Mouse (Mus musculus) liver, postnatal 0 days (tissue): Measurements from ENCODE around the gene Mospd1. TPM values are rescaled to one million over a fixed set of nuclear protein-coding genes. Genes with fewer than 3 reads are reported as not detected.

Experiments used
- ATAC-seq: fragments of 200-750 bp; cut with Nextera tagmentation; 2 replicates; pipeline ENCODE4 v1.8.0; 2017; ENCODE audit warnings: mild to moderate bottlenecking, moderate library complexity
- DNase-seq: peaks from one replicate; pipeline ENCODE4 v3.0.0-alpha.2; 2016
- H3K27ac ChIP-seq: fragments of 300-500 bp; sonication (generic); 2 replicates; pipeline ENCODE4 v1.5.1; 2014; ENCODE audit warnings: antibody characterized with exemption, moderate library complexity, mild to moderate bottlenecking, low read depth
- H3K27me3 ChIP-seq: fragments of 300-500 bp; sonication (generic); 2 replicates; pipeline ENCODE4 v1.6.1; 2014; ENCODE audit warnings: low read length, control low read depth, mixed read lengths; ENCODE audit not compliant: insufficient read depth
- H3K36me3 ChIP-seq: fragments of 300-500 bp; sonication (generic); replicated peaks from 2 replicates; pipeline ENCODE4 v1.6.1; 2014; ENCODE audit warnings: mild to moderate bottlenecking, control low read depth, low read length, moderate library complexity, mixed read lengths; ENCODE audit not compliant: insufficient read depth
- H3K4me1 ChIP-seq: fragments of 300-500 bp; sonication (generic); 2 replicates; pipeline ENCODE4 v1.6.1; 2014; ENCODE audit warnings: antibody characterized with exemption, mild to moderate bottlenecking, control low read depth; ENCODE audit not compliant: insufficient read depth
- H3K4me2 ChIP-seq: fragments of 300-500 bp; sonication (generic); 2 replicates; pipeline ENCODE4 v1.6.1; 2014; ENCODE audit warnings: low read depth, mild to moderate bottlenecking, low read length, moderate library complexity, mixed read lengths
- H3K4me3 ChIP-seq: fragments of 300-500 bp; sonication (generic); 2 replicates; pipeline ENCODE4 v1.5.1; 2014; ENCODE audit warnings: low read depth, low read length
- H3K9ac ChIP-seq: fragments of 300-500 bp; sonication (generic); replicated peaks from 2 replicates; pipeline ENCODE4 v1.6.1; 2014; ENCODE audit warnings: mild to moderate bottlenecking, moderate library complexity
- H3K9me3 ChIP-seq: fragments of 300-500 bp; sonication (generic); 2 replicates; pipeline ENCODE4 v1.6.1; 2016; ENCODE audit warnings: mild to moderate bottlenecking, control low read depth, low read length, mixed read lengths
- CTCF ChIP-seq: sonication (generic); IDR thresholded peaks from 2 replicates; pipeline ENCODE4 v1.5.1; 2016; ENCODE audit warnings: antibody characterized with exemption, low read depth
- EP300 ChIP-seq: IDR thresholded peaks from 2 replicates; pipeline ENCODE4 v1.6.1; 2016; ENCODE audit warnings: antibody characterized with exemption, low read depth, mild to moderate bottlenecking
- WGBS: fragments of 180-500 bp; shearing (Covaris S2); extraction: QIAGEN DNeasy Blood & Tissue Kit; methylation state at CpG from one replicate; pipeline ENCODE4 v1.1.7; 2014; ENCODE audit not compliant: insufficient replicate concordance; 5-methylcytosine and 5-hydroxymethylcytosine counted together
- polyA plus RNA-seq: library from polyadenylated mRNA; unstranded; fragments of >200 nt; fragmentation: Nextera tagmentation; extraction: Ambion mirVana; gene quantifications from 2 replicates; pipeline ENCODE4 v1.2.1, GENCODE M21; 2015

Gene Mospd1
- polyA plus RNA-seq: 19.8 and 21.5 TPM in 2 replicates

DNA sequence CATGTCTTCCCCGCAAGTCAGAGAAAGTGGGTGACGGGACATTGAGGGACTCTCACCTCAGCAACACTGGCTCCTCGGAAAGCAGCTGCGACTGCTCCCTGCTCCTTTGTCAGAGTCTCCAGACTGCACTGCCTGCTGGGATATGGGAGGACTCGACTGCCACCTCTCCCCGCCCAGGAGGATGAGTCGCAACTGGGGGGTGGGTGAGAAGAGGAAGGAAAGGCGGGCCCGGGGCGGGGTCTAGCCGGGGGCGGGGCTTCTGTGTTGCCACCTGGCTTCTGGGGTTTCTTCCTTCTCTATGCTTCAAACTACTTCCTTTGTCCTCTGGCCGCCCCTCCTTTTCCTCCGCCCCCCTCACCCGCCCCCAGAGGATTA lies at the start of gene Mospd1:
Mospd1 (minus strand) TSS at position 137 of the 375 bp plus-strand sequence.
- DNase-seq (peak; percentile 93), ATAC-seq (peak; percentile 92)
- H3K27ac ChIP-seq: peak within 1 kb of the TSS; percentile 80
- no peak for TF ChIP-seq EP300
- no peak for TF ChIP-seq CTCF
- 19% methylated on average over 13 of the region's 15 CpGs for WGBS
- H3K4me2 ChIP-seq: peak within 1 kb of the TSS; percentile 75
- no peaks in the 10 kb centered on the region for H3K9me3 ChIP-seq
- peaks cover 9% of the 10 kb centered on the region; the same call in 1 of the 2 replicates for H3K4me1 ChIP-seq
- no peaks in the 10 kb centered on the region for H3K27me3 ChIP-seq
- peak within 1 kb of the TSS; percentile 80 for H3K9ac ChIP-seq
- no peaks in the 10 kb centered on the region for H3K36me3 ChIP-seq
- H3K4me3 ChIP-seq: peak within 1 kb of the TSS; percentile 70

DNA sequence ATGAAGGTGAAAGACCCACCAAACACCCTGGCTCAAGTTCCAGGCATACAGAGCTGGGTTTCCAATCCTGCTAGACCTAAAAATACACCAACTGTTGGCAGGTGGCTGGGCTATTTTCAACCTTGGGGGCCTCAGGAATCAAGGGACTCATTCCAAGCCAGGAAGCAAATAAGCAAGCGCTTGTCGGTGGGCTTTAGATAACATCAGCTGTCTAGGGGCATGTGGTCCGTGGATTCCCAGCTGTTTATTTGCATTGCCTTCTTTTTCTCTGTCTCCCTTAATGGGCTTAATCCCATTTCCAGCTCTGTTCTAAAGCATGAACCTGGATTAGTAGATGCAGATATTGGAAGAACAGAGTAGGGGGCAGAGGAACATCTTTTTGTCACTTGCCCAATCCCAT lies 16.1 kb upstream of the Mospd1 start:
- Histone ChIP-seq H3K4me2 (no peak overlapping the region), H3K4me1 (no peaks in the 10 kb centered on the region), H3K4me3 (no peak overlapping the region), H3K27ac (no peak overlapping the region), H3K27me3 (no peaks in the 10 kb centered on the region), H3K9ac (no peak overlapping the region), H3K36me3 (no peaks in the 10 kb centered on the region), H3K9me3 (no peaks in the 10 kb centered on the region)
- WGBS: 52% methylated on average over 3 of the region's 3 CpGs
- DNase-seq (no peak), ATAC-seq (no peak)
- TF ChIP-seq EP300 (no peak), CTCF (no peak)

GRCm38 (mm10) chrX:53383122-53383521 lies 12.8 kb upstream of the Mospd1 start:
- no peaks in the 10 kb centered on the region for H3K9me3 ChIP-seq
- H3K4me2 ChIP-seq: no peak overlapping the region
- no peaks in the 10 kb centered on the region for H3K27me3 ChIP-seq
- no peak for TF ChIP-seq CTCF
- TF ChIP-seq EP300: no peak
- peak; percentile 12 for DNase-seq
- 39% methylated on average over 3 of the region's 3 CpGs for WGBS
- ATAC-seq: peak; percentile 29; the same call in 1 of the 2 replicates
- no peaks in the 10 kb centered on the region for H3K4me1 ChIP-seq
- H3K9ac ChIP-seq: no peak overlapping the region
- no peak overlapping the region for H3K4me3 ChIP-seq
- no peak overlapping the region for H3K27ac ChIP-seq
- no peaks in the 10 kb centered on the region for H3K36me3 ChIP-seq

DNA sequence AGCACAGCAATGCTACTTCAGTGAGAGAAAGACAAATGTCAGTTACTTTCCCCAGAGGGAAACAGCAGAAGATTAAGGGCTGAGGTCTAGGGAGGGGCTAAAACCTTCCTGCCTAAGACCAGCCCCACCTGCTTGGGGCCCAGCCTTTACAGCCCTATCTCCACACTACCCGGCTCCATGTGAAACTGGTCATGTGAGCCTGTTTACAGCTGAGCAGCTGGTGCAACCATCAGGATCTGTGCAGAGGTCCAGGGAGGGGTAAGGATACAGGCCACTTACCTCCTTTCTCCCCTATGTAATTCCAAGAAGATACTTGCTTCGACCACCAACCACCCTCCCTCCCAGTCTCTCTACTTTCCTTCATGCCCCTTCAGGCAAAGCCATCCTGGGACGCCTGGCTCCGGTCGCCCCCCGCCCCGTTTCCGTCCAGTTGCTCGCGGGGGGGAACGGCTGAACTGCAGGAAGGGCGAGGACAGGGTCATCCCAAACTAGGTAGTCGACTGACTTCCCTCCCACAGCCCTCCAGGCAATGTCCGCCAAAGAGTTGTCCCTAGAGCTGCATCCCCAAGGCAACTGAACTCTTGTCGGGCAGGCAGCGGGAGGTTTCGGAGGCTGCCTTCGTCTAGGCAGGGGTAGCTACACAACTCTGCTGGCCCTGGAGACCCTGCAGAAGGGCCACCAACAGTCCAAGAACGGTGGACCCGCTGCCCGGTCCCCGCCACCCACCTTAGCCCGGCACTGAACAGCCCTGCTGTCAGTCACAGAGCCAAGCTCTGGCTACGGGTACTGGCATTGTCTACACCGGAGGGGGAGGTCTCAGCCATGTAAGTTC lies 552 bp downstream of the Mospd1 start:
- Histone ChIP-seq H3K4me1 (peaks cover 9% of the 10 kb centered on the region; the same call in 1 of the 2 replicates), H3K27me3 (no peaks in the 10 kb centered on the region), H3K36me3 (no peaks in the 10 kb centered on the region), H3K9me3 (no peaks in the 10 kb centered on the region), H3K9ac (peak overlapping the region; percentile 80), H3K27ac (peak overlapping the region; percentile 80), H3K4me2 (peak overlapping the region; percentile 75), H3K4me3 (peak overlapping the region; percentile 70)
- TF ChIP-seq EP300: no peak
- TF ChIP-seq CTCF: no peak
- ATAC-seq (peak; percentile 87), DNase-seq (peak; percentile 53)
- 18% methylated on average over 24 of the region's 25 CpGs for WGBS

DNA sequence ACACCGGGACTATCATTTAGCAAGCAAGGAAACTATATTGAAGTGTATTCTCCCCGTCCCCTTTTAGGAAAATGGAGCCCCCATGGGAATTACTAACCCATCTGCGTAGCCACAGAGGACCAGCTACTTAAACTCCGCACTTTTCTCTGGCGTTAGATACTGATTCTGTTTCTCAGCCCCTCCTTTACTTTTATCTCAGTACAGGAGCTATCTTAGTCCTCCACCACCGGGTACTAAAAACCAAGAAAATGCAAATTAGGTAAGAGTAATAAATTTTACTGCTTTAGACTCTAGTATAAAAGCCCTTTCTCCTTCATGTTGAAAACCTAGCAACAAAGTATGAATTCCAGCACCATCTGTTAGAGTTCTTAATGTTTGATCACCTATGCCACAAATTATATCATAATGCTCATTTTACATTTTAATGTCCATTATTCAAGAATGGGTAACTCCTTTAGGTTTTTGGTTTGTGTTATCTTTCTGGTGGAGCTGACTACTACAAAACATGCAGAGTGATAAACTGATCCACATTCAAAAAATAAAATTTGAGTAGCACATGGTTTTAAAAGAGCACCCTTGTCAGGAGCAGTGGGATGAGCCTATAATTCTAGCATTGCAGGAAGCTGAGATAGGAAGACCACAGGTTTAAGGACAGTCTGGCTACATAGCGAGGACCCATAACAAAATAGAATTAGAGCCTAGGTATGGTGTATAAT lies 5.5 kb downstream of the Mospd1 start:
- Histone ChIP-seq H3K4me3 (no peak overlapping the region), H3K9ac (no peak overlapping the region), H3K27ac (no peak overlapping the region), H3K4me2 (peak overlapping the region; percentile 48), H3K9me3 (no peaks in the 10 kb centered on the region), H3K4me1 (peaks cover 9% of the 10 kb centered on the region; the same call in 1 of the 2 replicates), H3K27me3 (no peaks in the 10 kb centered on the region), H3K36me3 (no peaks in the 10 kb centered on the region)
- WGBS: 64% methylated on average over 7 of the region's 7 CpGs
- DNase-seq: no peak
- TF ChIP-seq EP300 (no peak), CTCF (no peak)
- ATAC-seq: no peak

- Histone ChIP-seq H3K27me3 (no peaks in the 10 kb centered on the region), H3K4me2 (no peak overlapping the region), H3K9me3 (no peaks in the 10 kb centered on the region), H3K9ac (no peak overlapping the region), H3K4me3 (no peak overlapping the region), H3K4me1 (no peaks in the 10 kb centered on the region), H3K27ac (no peak overlapping the region), H3K36me3 (peaks cover 9% of the 10 kb centered on the region)
- TF ChIP-seq EP300 (no peak), CTCF (no peak)
- DNase-seq: no peak
- WGBS: 73% methylated on average over 4 of the region's 4 CpGs
- no peak for ATAC-seq
Observed at GRCm38 (mm10) chrX:53348374-53348773, 21.9 kb downstream of the Mospd1 start.
